Mouse (Mus musculus): Measurements from ENCODE around the gene Rnf208. TPM values are rescaled to one million over a fixed set of nuclear protein-coding genes. Genes with fewer than 3 reads are reported as not detected.

The Rnf208 gene
- polyA plus RNA-seq (2021) = 0.09 TPM

GRCm38 (mm10) chr2:25242101-25242506 is at the start of gene Rnf208, which contains the start of gene Cysrt1:
Gene Rnf208, plus strand, starts transcription at chr2:25242255.
Gene Cysrt1, minus strand, starts transcription at chr2:25242452.
- DNase-seq (ENCODE audit: low read depth, low spot score) (no peak), ATAC-seq (no peak)
- peaks cover 18% of the 10 kb centered on the region for H3K27me3 ChIP-seq
- ChIA-PET CTCF (no interaction called here), POLR2A (no interaction called here)
- no peak for TF ChIP-seq CTCF (IDR thresholded peaks at IDR 0.05)
- in situ Hi-C loops (cut with MboI; ENCODE audit: low pct_unique_long_range_greater_than_20kb) = no loop called here

- POLR2A ChIA-PET = no interaction called here
- in situ Hi-C loops (cut with MboI; ENCODE audit: low pct_unique_long_range_greater_than_20kb) = no loop called here
- TF ChIP-seq CTCF (IDR thresholded peaks at IDR 0.05) = no peak
- H3K27me3 ChIP-seq = no peaks in the 10 kb centered on the region
- CTCF ChIA-PET = interaction anchor here (1.1 to 2.2 kb wide), 6 partner anchors 10 to 77 kb away, joined by 3 to 25 read pairs (median 6); partner anchors contain the start of gene Nelfb
- peak; percentile 70 for ATAC-seq
- no peak for DNase-seq (ENCODE audit: low read depth, low spot score)
Measured at GRCm38 (mm10) chr2:25193330-25193770, 48.7 kb upstream of the Rnf208 start.

GRCm38 (mm10) chr2:25194006-25194405 is 48.0 kb upstream of the Rnf208 start:
- in situ Hi-C loops (cut with MboI; ENCODE audit: low pct_unique_long_range_greater_than_20kb) = no loop called here
- no peak for DNase-seq (ENCODE audit: low read depth, low spot score)
- ChIA-PET CTCF (interaction anchor here (1.1 to 2.2 kb wide), 6 partner anchors 10 to 76 kb away, joined by 3 to 25 read pairs (median 5); partner anchors contain the start of genes Nelfb and Tubb4b), POLR2A (interaction anchor here (1.1 to 1.7 kb wide), 2 partner anchors 30 to 34 kb away, joined by 3 to 4 read pairs; no protein-coding TSS in a partner anchor)
- no peak for ATAC-seq
- H3K27me3 ChIP-seq = no peaks in the 10 kb centered on the region
- no peak for TF ChIP-seq CTCF (IDR thresholded peaks at IDR 0.05)

GRCm38 (mm10) chr2:25194486-25195171 is 47.4 kb upstream of the Rnf208 start:
- ATAC-seq (no peak), DNase-seq (ENCODE audit: low read depth, low spot score) (no peak)
- ChIA-PET CTCF (interaction anchor here (1.1 to 2.2 kb wide), 5 partner anchors 9 to 75 kb away, joined by 3 to 25 read pairs (median 6); partner anchors contain the start of gene Tubb4b), POLR2A (interaction anchor here (1.1 to 1.7 kb wide), 2 partner anchors 31 to 33 kb away, joined by 3 to 4 read pairs; no protein-coding TSS in a partner anchor)
- TF ChIP-seq CTCF (IDR thresholded peaks at IDR 0.05) = no peak
- H3K27me3 ChIP-seq = no peaks in the 10 kb centered on the region
- in situ Hi-C loops (cut with MboI; ENCODE audit: low pct_unique_long_range_greater_than_20kb) = no loop called here

- ATAC-seq (no peak), DNase-seq (ENCODE audit: low read depth, low spot score) (no peak)
- ChIA-PET CTCF (interaction anchor here (2.0 to 2.2 kb wide), 4 partner anchors 8 to 77 kb away, joined by 6 to 25 read pairs (median 12); partner anchors contain the start of genes Anapc2 and Ssna1), POLR2A (interaction anchor here (1.1 to 1.7 kb wide), 2 partner anchors 32 kb away, joined by 3 to 4 read pairs; no protein-coding TSS in a partner anchor)
- H3K27me3 ChIP-seq = no peaks in the 10 kb centered on the region
- TF ChIP-seq CTCF (IDR thresholded peaks at IDR 0.05) = no peak
- in situ Hi-C loops (cut with MboI; ENCODE audit: low pct_unique_long_range_greater_than_20kb) = no loop called here
Measured at GRCm38 (mm10) chr2:25195211-25196156, 46.6 kb upstream of the Rnf208 start.

- in situ Hi-C loops (cut with MboI; ENCODE audit: low pct_unique_long_range_greater_than_20kb) = no loop called here
- no peak for TF ChIP-seq CTCF (IDR thresholded peaks at IDR 0.05)
- ATAC-seq (peak; percentile 10), DNase-seq (ENCODE audit: low read depth, low spot score) (no peak)
- no peaks in the 10 kb centered on the region for H3K27me3 ChIP-seq
- CTCF ChIA-PET = interaction anchor here (1.1 to 2.1 kb wide), 4 partner anchors 10 to 76 kb away, joined by 5 to 16 read pairs (median 6); partner anchors contain the start of genes Anapc2 and Ssna1
- POLR2A ChIA-PET = interaction anchor here (0.9 kb wide), 1 partner anchor 14 kb away, joined by 3 read pairs; no protein-coding TSS in a partner anchor
Measured at GRCm38 (mm10) chr2:25196172-25196954, 45.7 kb upstream of the Rnf208 start, which contains the start of gene Tor4a. Gene Tor4a, minus strand, starts transcription at chr2:25196886.

GRCm38 (mm10) chr2:25197191-25197590 is 44.9 kb upstream of the Rnf208 start:
- in situ Hi-C loops (cut with MboI; ENCODE audit: low pct_unique_long_range_greater_than_20kb) = no loop called here
- DNase-seq (ENCODE audit: low read depth, low spot score) = no peak
- CTCF ChIA-PET = interaction anchor here (0.9 to 2.1 kb wide), 5 partner anchors 10 to 76 kb away, joined by 3 to 16 read pairs (median 6); partner anchors contain the start of genes Anapc2 and Ssna1
- POLR2A ChIA-PET = interaction anchor here (0.8 to 1.2 kb wide), 3 partner anchors 13 to 30 kb away, joined by 3 to 13 read pairs (median 3); no protein-coding TSS in a partner anchor
- TF ChIP-seq CTCF (IDR thresholded peaks at IDR 0.05) = no peak
- H3K27me3 ChIP-seq = no peaks in the 10 kb centered on the region
- ATAC-seq = no peak

GRCm38 (mm10) chr2:25197946-25198345 is 44.1 kb upstream of the Rnf208 start:
- DNase-seq (ENCODE audit: low read depth, low spot score) (no peak), ATAC-seq (no peak)
- ChIA-PET CTCF (interaction anchor here (0.9 to 2.1 kb wide), 5 partner anchors 11 to 75 kb away, joined by 3 to 16 read pairs (median 5); partner anchors contain the start of genes Anapc2 and Ssna1), POLR2A (interaction anchor here (0.8 to 1.2 kb wide), 2 partner anchors 12 to 29 kb away, joined by 3 to 13 read pairs; no protein-coding TSS in a partner anchor)
- in situ Hi-C loops (cut with MboI; ENCODE audit: low pct_unique_long_range_greater_than_20kb) = no loop called here
- TF ChIP-seq CTCF (IDR thresholded peaks at IDR 0.05) = no peak
- no peaks in the 10 kb centered on the region for H3K27me3 ChIP-seq

- no peak for DNase-seq (ENCODE audit: low read depth, low spot score)
- CTCF ChIA-PET = no interaction called here
- in situ Hi-C loops (cut with MboI; ENCODE audit: low pct_unique_long_range_greater_than_20kb) = no loop called here
Measured at GRCm38 (mm10) chr2:25200631-25201030, 41.4 kb upstream of the Rnf208 start.

More at GRCm38 (mm10) chr2:25200631-25201030, 41.4 kb upstream of the Rnf208 start:
- no peaks in the 10 kb centered on the region for H3K27me3 ChIP-seq
- no peak for TF ChIP-seq CTCF (IDR thresholded peaks at IDR 0.05)
- POLR2A ChIA-PET = no interaction called here
- no peak for ATAC-seq

All from Patski (cell line).